Mouse (Mus musculus): ENCODE measurements at regions not wholly inside any gene's neighbourhood (a gene's known extent, or its start where the extent isn't known, plus 50 kb on each side); places are given as distances from the start of the nearest gene placed in this dataset.

DNA sequence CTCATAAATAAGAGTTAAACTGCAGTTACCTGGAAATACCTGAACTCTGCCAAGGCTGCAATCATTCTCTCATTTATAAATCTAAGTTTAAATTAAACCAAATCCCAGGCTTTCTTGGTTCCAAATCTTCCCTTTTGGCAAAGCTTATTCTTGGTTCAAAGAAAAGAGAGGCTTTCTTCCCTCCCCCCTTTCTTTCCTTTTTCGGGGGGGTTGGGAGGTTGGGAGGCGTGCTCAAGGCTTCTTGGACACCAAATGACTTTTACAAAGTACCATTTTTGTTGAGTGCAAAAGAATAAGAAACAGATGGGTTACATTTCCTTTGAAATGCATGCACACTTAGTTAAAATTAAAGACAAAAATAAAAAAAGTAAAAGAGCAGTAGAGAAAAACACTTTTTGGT, 105.4 kb upstream of the Mroh9 start:
- DNase-seq (ENCODE audit: low read depth, low spot score), result no peak

DNA sequence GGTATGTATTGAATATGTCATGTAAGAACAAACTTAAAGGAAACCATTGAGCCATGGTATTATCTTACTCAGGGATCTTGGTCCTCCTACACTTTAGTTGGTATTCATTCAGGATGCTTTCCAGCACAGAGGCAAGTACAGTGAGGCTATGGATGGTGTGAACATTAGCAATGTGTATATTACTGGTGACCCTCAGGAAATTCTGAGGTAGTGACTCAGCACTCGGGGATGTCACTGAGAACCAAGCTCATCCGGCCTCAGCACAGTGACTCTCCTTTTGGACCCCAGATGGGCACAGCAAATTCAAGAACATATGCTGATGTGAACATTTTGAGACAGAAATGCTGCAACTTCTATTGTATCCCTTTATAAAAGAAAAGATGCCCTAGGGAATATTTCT, 96.4 kb upstream of the Mroh9 start:
- no peak for DNase-seq (ENCODE audit: low read depth, low spot score)

DNA sequence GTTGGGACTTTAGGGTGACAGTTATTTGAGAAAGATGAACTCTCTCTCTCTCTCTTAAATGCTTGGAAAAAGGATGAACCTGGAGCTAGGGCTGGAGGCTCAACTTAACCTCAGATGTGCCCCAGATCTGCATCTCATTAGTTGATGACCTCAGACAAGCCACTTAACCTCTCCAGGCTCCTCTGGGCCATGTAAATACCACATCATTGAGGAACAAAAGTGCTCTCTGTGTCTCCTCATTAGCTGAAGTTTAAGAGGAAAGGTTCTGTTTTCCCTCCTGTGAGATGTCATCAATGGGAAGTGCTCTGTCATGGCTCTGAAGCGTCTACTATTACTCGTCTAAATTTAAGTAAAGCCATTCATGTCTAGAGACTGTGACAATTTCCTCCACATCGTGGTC, 91.5 kb upstream of the Mroh9 start:
- DNase-seq (ENCODE audit: low read depth, low spot score), result no peak

DNA sequence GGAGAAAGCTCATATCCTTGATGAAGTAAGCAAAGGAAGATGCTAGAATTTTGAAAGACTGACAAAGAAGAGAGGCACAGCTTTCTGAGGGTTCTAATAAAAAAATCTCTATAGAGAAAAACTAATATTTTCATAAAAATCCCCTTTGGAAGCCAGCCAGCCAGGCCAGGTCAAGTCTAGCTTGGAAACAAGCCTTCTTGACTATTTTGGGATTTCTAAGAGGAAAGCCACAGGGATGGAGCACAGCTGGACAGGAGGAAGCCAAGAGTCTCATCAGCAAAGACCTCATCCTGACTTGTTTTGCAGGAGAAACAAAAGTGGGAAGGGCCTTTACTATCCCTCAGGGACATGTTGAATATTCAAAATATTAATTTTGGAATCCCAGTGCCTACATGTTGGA, 81.6 kb upstream of the Mroh9 start:
- DNase-seq (ENCODE audit: low read depth, low spot score), result no peak

DNA sequence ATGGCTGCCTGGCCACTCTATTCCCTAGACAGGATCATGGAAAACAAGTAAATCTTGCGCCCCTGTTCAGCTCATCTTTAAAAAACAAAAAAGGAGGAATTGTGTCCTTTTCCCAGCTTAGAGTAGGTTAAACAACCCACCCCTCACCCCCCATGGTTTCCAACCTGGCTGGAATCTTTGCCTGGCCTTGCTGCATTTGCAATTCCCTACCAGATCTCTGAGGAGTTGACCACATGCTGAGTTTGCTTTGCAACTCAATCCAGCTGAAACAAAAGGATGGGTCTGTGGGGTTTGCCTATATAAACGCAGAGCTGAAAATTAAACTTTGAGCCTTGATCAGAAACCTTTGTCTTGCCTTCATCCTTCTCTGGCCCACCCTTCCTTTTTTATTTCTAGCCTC, 78.2 kb upstream of the Mroh9 start:
- no peak for DNase-seq (ENCODE audit: low read depth, low spot score)

DNA sequence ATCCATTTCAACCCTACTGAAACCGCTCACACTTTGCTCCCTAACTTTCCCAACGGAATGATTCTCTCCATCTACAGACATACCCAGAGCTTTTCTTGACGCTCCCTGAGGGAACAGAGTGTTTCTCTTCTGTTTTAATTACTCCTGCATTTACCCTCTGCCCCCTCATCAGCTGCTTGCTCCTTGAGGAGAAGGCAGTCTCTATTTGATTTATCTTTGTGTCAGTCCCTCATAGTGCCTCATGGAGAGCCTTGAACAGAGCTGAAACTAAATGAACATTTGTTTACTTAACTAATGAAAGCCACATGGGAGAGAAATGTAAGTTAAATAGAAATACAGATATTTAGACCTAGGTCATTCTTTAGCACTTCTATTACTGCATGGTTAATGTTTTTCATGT, 74.4 kb upstream of the Mroh9 start:
- DNase-seq (ENCODE audit: low read depth, low spot score), result no peak

DNA sequence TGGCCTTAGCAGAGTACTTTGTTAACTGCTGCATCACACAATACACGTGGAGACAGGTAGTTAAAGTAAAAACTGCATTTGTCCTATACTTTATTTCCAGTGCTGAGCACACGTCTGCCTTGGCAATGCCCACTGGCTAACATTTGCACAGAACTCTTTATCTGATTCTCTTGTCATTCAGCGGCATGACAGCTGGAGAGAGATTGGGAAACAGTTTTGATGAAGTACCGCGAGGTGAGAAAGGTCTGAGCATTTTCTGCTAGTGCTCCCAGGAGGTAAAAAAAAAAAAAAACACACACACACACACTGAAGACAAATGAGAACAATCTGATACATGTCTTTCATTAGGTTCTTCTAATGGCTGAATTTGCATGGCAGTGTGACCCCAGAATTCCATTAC, 73.0 kb upstream of the Mroh9 start:
- DNase-seq (ENCODE audit: low read depth, low spot score), result no peak

DNA sequence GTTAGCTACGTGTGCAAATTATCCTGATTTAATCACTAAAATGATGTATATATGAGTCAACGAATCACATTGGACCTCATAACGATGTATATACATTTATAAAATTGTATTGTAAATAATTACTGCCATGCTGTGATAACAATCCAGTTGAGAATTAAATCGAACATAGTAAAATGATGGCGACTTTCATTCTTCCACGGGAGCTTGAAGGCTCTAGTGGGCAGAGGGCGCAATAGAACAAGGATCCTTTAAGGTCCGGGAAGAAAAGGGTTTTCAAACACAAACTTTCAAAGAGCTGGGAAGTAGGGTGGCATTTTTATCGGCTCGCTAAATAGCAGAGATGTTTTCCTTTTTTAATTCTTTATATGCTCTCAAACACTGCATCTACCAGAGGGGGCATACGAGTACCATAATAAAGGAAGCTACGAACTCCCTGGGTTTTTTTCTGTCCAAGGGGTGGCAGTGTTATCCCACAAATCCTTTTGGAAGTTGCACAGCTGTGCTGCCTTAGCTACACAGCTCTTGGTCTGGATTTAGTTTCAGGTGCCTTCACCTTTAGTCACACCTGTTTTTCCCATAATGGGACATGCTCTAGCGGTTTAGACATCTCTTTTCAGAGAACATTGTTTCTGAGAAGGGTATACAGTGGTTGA, 64.9 kb upstream of the Mroh9 start:
- peak; percentile 10 for DNase-seq (ENCODE audit: low read depth, low spot score)

DNA sequence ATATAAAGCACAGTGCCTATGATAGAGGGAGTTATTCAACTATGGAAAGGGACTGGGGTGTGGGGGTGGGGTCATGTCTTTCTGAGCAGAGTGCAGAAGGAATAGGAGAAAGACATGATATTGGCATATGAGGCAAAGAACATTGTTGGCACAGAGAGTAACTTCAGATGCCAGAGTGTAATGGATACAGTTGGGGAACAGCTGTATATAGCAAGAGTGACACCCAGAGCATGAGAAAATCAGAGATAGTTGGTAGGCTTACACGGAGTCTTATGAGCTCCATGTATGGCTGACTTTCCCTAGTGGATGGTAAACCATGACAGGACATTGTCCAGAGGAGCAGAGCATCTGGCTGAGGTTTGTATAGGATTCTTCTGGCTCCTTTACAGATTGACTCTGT, 61.2 kb upstream of the Mroh9 start:
- no peak for DNase-seq (ENCODE audit: low read depth, low spot score)

DNA sequence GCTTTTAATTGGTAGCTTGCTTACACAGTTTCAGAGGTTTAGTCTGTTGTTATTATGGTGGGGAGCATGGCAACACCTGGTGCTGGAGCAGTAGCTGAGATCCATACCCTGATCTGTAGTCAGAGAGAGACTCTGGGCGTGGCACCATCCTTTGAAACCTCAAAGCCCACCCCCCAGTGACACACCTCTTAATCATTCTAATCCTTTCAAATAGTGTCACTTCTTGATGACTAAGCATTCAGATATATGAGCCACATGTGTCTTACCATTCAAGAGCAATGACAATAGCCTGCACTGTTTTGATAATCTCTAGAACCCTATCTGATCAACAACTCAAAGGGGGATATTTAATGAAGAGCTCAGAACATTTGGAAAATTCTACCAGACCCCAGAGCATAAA, 57.6 kb upstream of the Mroh9 start:
- DNase-seq (ENCODE audit: low read depth, low spot score), result no peak

DNA sequence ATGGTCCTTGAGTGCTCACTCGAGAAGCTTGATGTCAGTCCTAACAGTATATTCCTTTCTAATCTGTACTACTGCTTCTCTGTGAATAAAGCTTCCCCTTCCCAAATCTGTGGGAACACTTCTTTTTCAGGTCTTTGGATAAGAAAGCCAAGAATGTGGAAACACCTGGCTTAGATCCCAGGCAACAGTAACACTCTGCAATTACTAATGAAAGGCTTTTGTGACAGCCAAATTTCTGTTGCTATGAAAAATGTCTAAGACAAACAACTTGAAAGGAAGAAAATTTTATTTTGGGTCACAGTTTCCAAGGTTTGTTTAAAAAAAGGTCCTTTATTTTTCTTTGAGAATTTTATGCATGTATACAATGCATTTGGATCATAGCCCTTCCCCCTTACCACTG, 56.0 kb upstream of the Mroh9 start:
- no peak for DNase-seq (ENCODE audit: low read depth, low spot score)

DNA sequence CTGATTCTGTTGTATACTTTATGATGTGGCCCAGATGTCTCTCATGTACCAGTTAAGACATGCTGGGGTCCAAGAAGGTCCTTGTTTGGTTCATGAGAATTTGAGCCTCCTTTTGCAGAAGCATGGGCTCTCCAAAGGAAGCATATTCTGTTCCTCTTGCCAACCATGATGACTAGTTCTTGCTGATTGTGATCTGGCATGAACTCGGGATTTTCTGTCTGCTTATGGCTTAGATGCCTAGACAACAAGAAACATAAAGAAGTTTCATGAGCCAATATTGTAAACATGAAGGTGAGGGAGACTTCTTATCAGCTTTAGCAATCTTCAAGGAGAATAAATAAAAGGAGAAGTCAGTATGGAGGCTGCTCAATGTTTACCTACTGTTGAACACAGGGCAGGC, 52.7 kb upstream of the Mroh9 start:
- no peak for DNase-seq (ENCODE audit: low read depth, low spot score)
